Mouse (Mus musculus) ES-E14 (cell line): ENCODE measurements around the gene Ubtd1.
"Not testable (repeated sequence)": the region's sequence is repeated elsewhere in the genome, so short reads cannot be mapped to it uniquely, and the experiment has no call there.

Source experiments
- MAFK ChIP-seq: IDR thresholded peaks from 2 replicates; pipeline ENCODE4 v1.6.1; 2014; ENCODE audit warnings: mild to moderate bottlenecking, low read depth, low read length, inconsistent platforms; ENCODE audit not compliant: insufficient read depth
- ZNF384 ChIP-seq: IDR thresholded peaks from 2 replicates; pipeline ENCODE4 v1.6.1; 2012; ENCODE audit warnings: low read depth, low read length, inconsistent platforms

- TF ChIP-seq ZNF384, MAFK: not testable (repeated sequence)
Measured at GRCm38 (mm10) chr19:42081613-42082012, 100.0 kb downstream of the Ubtd1 start.
